ENCODE assay signal across 8 mouse cellular contexts in the genomic region with DNA sequence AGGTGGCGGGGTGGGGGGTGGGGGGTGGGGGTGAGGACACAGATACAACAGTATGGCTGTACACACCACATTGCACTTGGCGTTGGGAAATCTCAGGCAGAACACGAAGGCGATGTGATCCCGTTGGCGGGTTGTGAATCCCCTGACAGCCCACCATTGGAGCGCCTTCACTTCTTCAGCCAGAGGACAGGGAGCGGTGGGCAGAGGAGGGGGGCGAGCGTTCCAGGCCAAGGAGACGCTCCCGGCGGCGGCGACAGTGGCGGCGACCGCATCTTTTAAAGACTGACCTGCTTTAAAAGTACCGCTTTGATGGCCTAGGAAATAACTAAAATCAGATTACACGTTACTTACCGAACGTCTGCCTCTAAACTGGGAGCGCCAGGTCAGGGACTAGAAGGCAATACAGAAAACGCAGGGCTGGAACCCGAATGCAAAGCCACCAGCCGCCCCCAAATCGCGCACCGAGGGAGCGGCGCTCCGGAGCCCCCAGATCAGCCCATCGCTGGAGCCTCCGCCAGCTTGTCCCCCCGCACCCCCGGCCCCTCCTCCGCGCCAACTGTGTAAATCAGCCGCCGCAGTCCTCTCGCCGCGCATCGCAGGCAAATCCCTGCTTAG. TPM values are rescaled to one million over a fixed set of nuclear protein-coding genes. Genes with fewer than 3 reads are reported as not detected.
DNase-seq lines count a peak whose midpoint lies in the region; ATAC-seq and TF ChIP-seq lines count a peak whose summit lies in the region.

A gene (minus strand): TSS at position 607 of the 615 bp plus-strand sequence.

- 0 out of 2 replicates have a peak within 1 kb of the TSS, but pooled peaks have one; percentile 22 for H3K27ac ChIP-seq in heart, embryonic 10.5 days
- peak within 1 kb of the TSS; percentile 62; the same call in 1 of the 2 replicates for H3K27ac ChIP-seq in cerebellum, adult 2 months (ENCODE audit: insufficient read depth, low read length)
- peak within 1 kb of the TSS; percentile 84 for H3K27ac ChIP-seq in neural tube, embryonic 14.5 days (ENCODE audit: low read depth, low read length)

- TF ChIP-seq POLR2A in cerebellum, adult 2 months (IDR thresholded peaks at IDR 0.05; ENCODE audit: borderline replicate concordance, insufficient read depth, low read length) = no peak

- no peaks in the 10 kb centered on the region for H3K9me3 ChIP-seq in heart, embryonic 10.5 days
- H3K9me3 ChIP-seq in neural tube, embryonic 14.5 days (ENCODE audit: control insufficient read depth, low read length) = no peaks in the 10 kb centered on the region

- no peak for DNase-seq in heart, embryonic 10.5 days (ENCODE audit: low spot score)
- no peak for DNase-seq in heart, adult 18-20 months
- peak; percentile 45 to 66 for DNase-seq in cerebellum, adult 2 months
- DNase-seq in frontal cortex, adult 2 months (ENCODE audit: extremely low spot score in 1 of 2, low spot score in 1 of 2) = peak in 1 of 2 experiments; percentile 73
- DNase-seq in left cerebral cortex, postnatal 36 days (ENCODE audit: low spot score in 2 of 2) = peak; percentile 66 to 79
- DNase-seq in urinary bladder, postnatal 4 days (ENCODE audit: low spot score in 2 of 2) = no peak

- no peaks in the 10 kb centered on the region for H3K36me3 ChIP-seq in heart, embryonic 10.5 days
- H3K36me3 ChIP-seq in neural tube, embryonic 14.5 days (ENCODE audit: control insufficient read depth, insufficient read depth, low read length) = no peaks in the 10 kb centered on the region

- intact Hi-C loops in left cerebral cortex, postnatal 36 days (cut with DNase I) = no loop called here

- 0 out of 2 replicates have a peak, but pooled peaks cover 7% of the 10 kb centered on the region for H3K4me1 ChIP-seq in heart, embryonic 10.5 days
- H3K4me1 ChIP-seq in cerebellum, adult 2 months (ENCODE audit: control insufficient read depth, insufficient read depth, low read length) = no peaks in the 10 kb centered on the region
- H3K4me1 ChIP-seq in neural tube, embryonic 14.5 days (ENCODE audit: control insufficient read depth, insufficient read depth, low read length) = peaks cover 6% of the 10 kb centered on the region; the same call in 1 of the 2 replicates

- peak within 1 kb of the TSS; percentile 81 for H3K9ac ChIP-seq in neural tube, embryonic 14.5 days (replicated peaks; ENCODE audit: low read depth, low read length)

- H3K27me3 ChIP-seq in heart, embryonic 10.5 days (ENCODE audit: insufficient read depth, poor library complexity, severe bottlenecking) = peaks cover 71% of the 10 kb centered on the region
- H3K27me3 ChIP-seq in cerebellum, adult 2 months (ENCODE audit: control insufficient read depth, insufficient read depth, low read length) = no peaks in the 10 kb centered on the region
- H3K27me3 ChIP-seq in neural tube, embryonic 14.5 days (ENCODE audit: control insufficient read depth, insufficient read depth, low read length) = peaks cover 2% of the 10 kb centered on the region; the same call in 1 of the 2 replicates

- H3K4me2 ChIP-seq in neural tube, embryonic 14.5 days (ENCODE audit: low read depth, low read length) = peak within 1 kb of the TSS; percentile 65

- peak; percentile 78 for ATAC-seq in neural tube, embryonic 14.5 days (ENCODE audit: low read depth)
- ATAC-seq in inflammation-experienced regulatory T-cells, adult 6 months = no peak

- under 1% methylated on average over 44 of the region's 44 CpGs for WGBS in heart, embryonic 10.5 days
- WGBS in cerebellum, adult 2 months = under 1% methylated on average over 44 of the region's 44 CpGs
- WGBS in neural tube, embryonic 14.5 days = 1% methylated on average over 43 of the region's 44 CpGs

- TF ChIP-seq CTCF in cerebellum, adult 2 months (IDR thresholded peaks at IDR 0.05; ENCODE audit: borderline replicate concordance, insufficient read depth, low read depth, low read length) = no peak

- peak within 1 kb of the TSS; percentile 65 for H3K4me3 ChIP-seq in heart, embryonic 10.5 days
- peak within 1 kb of the TSS; percentile 87 for H3K4me3 ChIP-seq in cerebellum, adult 2 months (replicated peaks; ENCODE audit: insufficient read depth, low read depth, low read length)
- H3K4me3 ChIP-seq in neural tube, embryonic 14.5 days (ENCODE audit: low read depth, low read length) = peak within 1 kb of the TSS; percentile 70

RNA-seq across cellular contexts. Expression of the gene that starts here (rescaled TPM):
- polyA plus RNA-seq in heart, embryonic 10.5 days (2016; fragmentation: Nextera tagmentation; extraction: Ambion mirVana) = 0.10 and 0.22 TPM in 2 replicates
- not detected for total RNA-seq in heart, adult 18-20 months (2021)
- 9.3 and 10.0 TPM in 2 replicates for polyA plus RNA-seq in cerebellum, adult 2 months (2012; rRNA removed)
- polyA plus RNA-seq in frontal cortex, adult 2 months (2012; rRNA removed) = 21.3 and 23.8 TPM in 2 replicates
- 10 to 100 TPM; 68.4 to 75.9 TPM for total RNA-seq in left cerebral cortex, postnatal 36 days (2021)
- polyA plus RNA-seq in neural tube, embryonic 14.5 days (2014; fragmentation: Nextera tagmentation; extraction: Ambion mirVana) = 14.8 and 17.0 TPM in 2 replicates
- polyA plus RNA-seq in inflammation-experienced regulatory T-cells, adult 6 months (2017; shearing (Covaris generic)) = not detected

Comparison
In these comparisons a context has a peak if more than half of its experiments do, and no peak if none do; other contexts are left out.
1. RNA of the gene that starts here (total RNA-seq): 68.4 to 75.9 TPM in left cerebral cortex, postnatal 36 days; not detected in heart, adult 18-20 months; every median in the first group is over 10 times any median in the second.
2. DNase-seq: peak in cerebellum, adult 2 months (2 of 2) and left cerebral cortex, postnatal 36 days (2 of 2); none in heart, embryonic 10.5 days (single experiment), heart, adult 18-20 months (0 of 2) and urinary bladder, postnatal 4 days (0 of 2).
3. H3K27ac ChIP-seq: peak in every context shown above with its lines; median percentile 84 in neural tube, embryonic 14.5 days; 62 in cerebellum, adult 2 months; 22 in heart, embryonic 10.5 days.
4. Peak in every context shown above with its lines, with median percentiles within 50 percentile points of each other: H3K4me3 ChIP-seq.